Mouse (Mus musculus) intestine, postnatal 0 days (tissue): ENCODE measurements at regions not wholly inside any gene's neighbourhood (a gene's known extent, or its start where the extent isn't known, plus 50 kb on each side); places are given as distances from the start of the nearest gene placed in this dataset.
"Not testable (repeated sequence)": the region's sequence is repeated elsewhere in the genome, so short reads cannot be mapped to it uniquely, and the experiment has no call there.

Experiments
- ATAC-seq: fragments of 200-750 bp; cut with Nextera tagmentation; 2 replicates; pipeline ENCODE4 v1.8.0; 2017; ENCODE audit warnings: mild to moderate bottlenecking, moderate TSS enrichment, moderate library complexity
- H3K27ac ChIP-seq: fragments of 300-500 bp; sonication (generic); 2 replicates; pipeline ENCODE4 v1.5.1; 2014; ENCODE audit warnings: mild to moderate bottlenecking, low read depth, low read length, moderate library complexity
- H3K27me3 ChIP-seq: fragments of 300-500 bp; sonication (generic); replicated peaks from 2 replicates; pipeline ENCODE4 v1.6.1; 2014; ENCODE audit warnings: low read length, mixed read lengths; ENCODE audit not compliant: control insufficient read depth, insufficient read depth
- H3K36me3 ChIP-seq: fragments of 300-500 bp; sonication (generic); 2 replicates; pipeline ENCODE4 v1.6.1; 2014; ENCODE audit warnings: mild to moderate bottlenecking, moderate library complexity; ENCODE audit not compliant: control insufficient read depth, insufficient read depth
- H3K4me1 ChIP-seq: fragments of 300-500 bp; sonication (generic); replicated peaks from 2 replicates; pipeline ENCODE4 v1.6.1; 2014; ENCODE audit warnings: antibody characterized with exemption, low read length, mixed read lengths; ENCODE audit not compliant: control insufficient read depth, insufficient read depth
- H3K4me2 ChIP-seq: fragments of 300-500 bp; sonication (generic); replicated peaks from 2 replicates; pipeline ENCODE4 v1.6.1; 2014; ENCODE audit warnings: low read depth, mild to moderate bottlenecking, moderate library complexity
- H3K4me3 ChIP-seq: fragments of 300-500 bp; sonication (generic); 2 replicates; pipeline ENCODE4 v1.5.1; 2014; ENCODE audit warnings: low read depth, low read length
- H3K9ac ChIP-seq: fragments of 300-500 bp; sonication (generic); 2 replicates; pipeline ENCODE4 v1.6.1; 2014; ENCODE audit warnings: mild to moderate bottlenecking, low read depth, low read length
- H3K9me3 ChIP-seq: fragments of 300-500 bp; sonication (generic); 2 replicates; pipeline ENCODE4 v1.6.1; 2016; ENCODE audit warnings: mixed run types; ENCODE audit not compliant: control insufficient read depth
- CTCF ChIP-seq: sonication (generic); IDR thresholded peaks from 2 replicates; pipeline ENCODE4 v1.5.1; 2016; ENCODE audit warnings: low read depth, mild to moderate bottlenecking, control low read depth, antibody characterized with exemption, moderate library complexity
- WGBS: fragments of 180-500 bp; shearing (Covaris S2); extraction: QIAGEN DNeasy Blood & Tissue Kit; methylation state at CpG from one replicate; pipeline ENCODE4 v1.1.7; 2014; 5-methylcytosine and 5-hydroxymethylcytosine counted together

GRCm38 (mm10) chr9:116429061-116429460 lies 253.9 kb upstream of the Tgfbr2 start:
- 94% methylated on average over 4 of the region's 4 CpGs for WGBS
- Histone ChIP-seq H3K4me3 (no peak overlapping the region), H3K27me3 (no peaks in the 10 kb centered on the region), H3K4me1 (no peaks in the 10 kb centered on the region), H3K9ac (no peak overlapping the region), H3K36me3 (no peaks in the 10 kb centered on the region), H3K4me2 (no peak overlapping the region), H3K27ac (no peak overlapping the region), H3K9me3 (no peaks in the 10 kb centered on the region)
- no peak for TF ChIP-seq CTCF
- ATAC-seq, result no peak

GRCm38 (mm10) chr9:116428475-116428874 lies 253.3 kb upstream of the Tgfbr2 start:
- Histone ChIP-seq H3K9ac (no peak overlapping the region), H3K4me1 (no peaks in the 10 kb centered on the region), H3K27me3 (no peaks in the 10 kb centered on the region), H3K27ac (no peak overlapping the region), H3K9me3 (no peaks in the 10 kb centered on the region), H3K4me2 (no peak overlapping the region), H3K4me3 (no peak overlapping the region), H3K36me3 (no peaks in the 10 kb centered on the region)
- 51% methylated on average over 6 of the region's 6 CpGs for WGBS
- no peak for ATAC-seq
- no peak for TF ChIP-seq CTCF

- H3K27ac ChIP-seq, result no peak overlapping the region
- no peak overlapping the region for H3K4me2 ChIP-seq
- no peak overlapping the region for H3K4me3 ChIP-seq
- ATAC-seq, result no peak
- no peaks in the 10 kb centered on the region for H3K4me1 ChIP-seq
- no peaks in the 10 kb centered on the region for H3K36me3 ChIP-seq
- H3K27me3 ChIP-seq, result no peaks in the 10 kb centered on the region
- TF ChIP-seq CTCF, result no peak
- H3K9ac ChIP-seq, result no peak overlapping the region
- no peaks in the 10 kb centered on the region for H3K9me3 ChIP-seq
- WGBS, result 46% methylated on average over 6 of the region's 6 CpGs
These were observed 252.1 kb upstream of the Tgfbr2 start for GRCm38 (mm10) chr9:116427278-116427677.

- Histone ChIP-seq H3K4me1 (no peaks in the 10 kb centered on the region), H3K27ac (no peak overlapping the region), H3K27me3 (no peaks in the 10 kb centered on the region), H3K4me3 (no peak overlapping the region), H3K9me3 (no peaks in the 10 kb centered on the region), H3K36me3 (no peaks in the 10 kb centered on the region), H3K4me2 (no peak overlapping the region), H3K9ac (no peak overlapping the region)
- WGBS, result 43% methylated on average over 19 of the region's 19 CpGs
- no peak for ATAC-seq
- TF ChIP-seq CTCF, result peak; percentile 84
These were observed 251.3 kb upstream of the Tgfbr2 start for GRCm38 (mm10) chr9:116426269-116426999.

GRCm38 (mm10) chr9:116425400-116425799 lies 250.2 kb upstream of the Tgfbr2 start:
- H3K9me3 ChIP-seq, H3K27me3 ChIP-seq, H3K27ac ChIP-seq, H3K4me3 ChIP-seq, H3K4me1 ChIP-seq, H3K9ac ChIP-seq, ATAC-seq, H3K36me3 ChIP-seq, H3K4me2 ChIP-seq: not testable (repeated sequence)
- 83% methylated on average over 9 of the region's 9 CpGs for WGBS

- Histone ChIP-seq H3K9me3 (0 out of 2 replicates have a peak, but pooled peaks cover 5% of the 10 kb centered on the region), H3K27ac (no peak overlapping the region), H3K4me2 (no peak overlapping the region), H3K27me3 (no peaks in the 10 kb centered on the region), H3K36me3 (no peaks in the 10 kb centered on the region), H3K9ac (no peak overlapping the region), H3K4me1 (no peaks in the 10 kb centered on the region), H3K4me3 (no peak overlapping the region)
- no peak for TF ChIP-seq CTCF
- no peak for ATAC-seq
- 45% methylated on average over 4 of the region's 4 CpGs for WGBS
These were observed 239.9 kb upstream of the Tgfbr2 start for GRCm38 (mm10) chr9:116415021-116415420.

- H3K36me3 ChIP-seq, result no peaks in the 10 kb centered on the region
- H3K27ac ChIP-seq, result no peak overlapping the region
- no peak overlapping the region for H3K4me2 ChIP-seq
- H3K4me3 ChIP-seq, result no peak overlapping the region
- H3K9ac ChIP-seq, result no peak overlapping the region
- H3K4me1 ChIP-seq, result no peaks in the 10 kb centered on the region
- no peaks in the 10 kb centered on the region for H3K9me3 ChIP-seq
- WGBS, result 65% methylated on average over 5 of the region's 5 CpGs
- ATAC-seq, result no peak
- no peak for TF ChIP-seq CTCF
- H3K27me3 ChIP-seq, result no peaks in the 10 kb centered on the region
These were observed 235.9 kb upstream of the Tgfbr2 start for GRCm38 (mm10) chr9:116411067-116411466.
